Mouse (Mus musculus): ENCODE data around the gene Prkd2. TPM values are rescaled to one million over a fixed set of nuclear protein-coding genes. Genes with fewer than 3 reads are reported as not detected.

The Prkd2 gene
- total RNA-seq (2023) = 204 TPM

DNA sequence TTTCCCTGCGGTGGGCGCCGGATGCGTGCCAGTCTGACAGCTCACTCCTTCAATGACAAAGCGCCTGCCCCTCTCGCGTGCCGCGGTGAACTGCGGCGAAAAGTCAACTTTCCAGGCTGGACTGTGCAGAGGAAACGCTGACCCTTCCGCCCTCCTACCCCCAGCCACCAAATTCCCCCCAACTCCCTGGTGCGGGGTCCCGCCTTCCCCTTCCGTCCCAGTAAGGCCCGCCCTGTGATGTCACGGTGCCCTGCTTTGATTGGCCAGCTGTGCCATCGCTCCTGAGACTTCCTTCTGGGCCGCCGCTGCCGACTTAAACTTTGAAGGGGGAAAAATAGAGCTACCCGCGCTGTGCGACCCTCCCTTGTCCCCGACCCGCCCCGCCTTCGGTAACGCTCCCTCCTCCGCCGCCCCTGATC is at the start of gene Prkd2:
Gene Prkd2 (plus strand): TSS at position 258 of the 419 bp plus-strand sequence.

GRCm38 (mm10) chr7:16815351-16815941 is 27.3 kb upstream of the Prkd2 start, which contains the start of gene Strn4:
TSS of gene Strn4 (plus strand) at chr7:16815889.

DNA sequence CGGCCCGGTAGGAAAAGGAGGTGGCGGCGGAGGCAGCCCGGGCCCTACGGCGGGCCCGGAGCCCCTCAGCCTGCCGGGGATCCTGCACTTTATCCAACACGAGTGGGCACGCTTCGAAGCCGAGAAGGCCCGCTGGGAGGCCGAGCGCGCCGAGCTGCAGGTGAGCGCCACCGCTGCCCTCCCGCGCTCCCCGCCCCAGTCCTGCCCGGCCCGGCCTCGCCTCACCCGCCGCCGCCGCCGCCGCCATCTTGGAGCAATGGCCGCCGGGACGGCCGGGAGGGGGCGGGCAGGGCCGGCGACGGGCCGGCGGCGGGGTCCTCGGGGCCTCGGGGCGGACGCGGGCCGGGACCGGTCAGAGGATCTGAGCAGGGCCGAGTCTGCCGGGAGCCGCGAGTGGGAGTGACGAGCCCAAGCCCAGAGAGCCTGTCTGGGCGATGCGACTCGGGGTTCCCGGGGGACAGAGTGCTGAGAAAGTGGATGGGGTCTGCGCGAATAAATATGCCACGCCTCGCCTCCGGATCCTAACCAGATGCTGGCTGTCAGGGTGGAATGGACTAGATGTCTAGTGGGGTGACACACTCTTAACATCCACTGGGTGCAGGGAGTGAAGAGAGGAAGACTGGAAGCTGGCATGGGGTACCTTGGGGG is 26.1 kb upstream of the Prkd2 start, which contains the start of gene Fkrp:
Gene Fkrp (minus strand): TSS at position 258 of the 648 bp plus-strand sequence.

GRCm38 (mm10) chr7:16875310-16875325 is 32.4 kb downstream of the Prkd2 start, which contains the start of gene Dact3:
TSS of gene Dact3 (plus strand) at chr7:16875317.

DNA sequence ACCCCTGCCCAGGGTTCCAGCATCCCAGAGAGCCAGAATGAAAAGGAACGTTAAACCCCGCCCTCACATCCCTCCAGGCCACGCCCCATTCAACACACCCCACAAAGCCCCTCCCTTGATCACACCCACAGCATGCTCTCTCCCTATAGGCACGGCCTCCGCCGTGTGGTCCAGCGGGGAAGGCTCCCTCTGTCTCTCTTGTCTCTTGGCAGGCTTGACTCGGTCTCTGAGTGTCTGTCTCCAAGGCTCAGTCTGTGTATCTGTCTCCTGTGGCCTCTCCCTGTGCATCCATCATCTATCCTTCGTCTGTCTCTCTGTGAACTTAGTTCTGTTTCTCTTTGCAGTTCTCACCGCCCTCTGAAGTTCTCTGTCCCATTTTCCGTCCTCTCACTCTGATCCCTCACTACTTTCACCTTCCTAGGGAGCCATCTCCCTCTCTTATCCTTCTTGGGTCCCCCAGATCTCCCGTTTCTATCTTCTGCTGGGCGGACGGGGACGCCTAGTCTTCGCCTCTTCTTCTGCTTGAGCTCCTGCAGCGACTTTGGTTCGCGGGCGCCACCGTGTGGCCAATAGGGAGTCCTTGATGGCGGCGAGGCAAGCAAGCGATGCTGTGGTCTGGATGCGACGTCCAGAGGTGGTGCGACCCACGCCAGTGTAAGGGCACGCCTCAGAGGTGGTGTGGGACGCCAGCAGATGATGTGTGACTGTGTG is 49.1 kb downstream of the Prkd2 start, which contains the start of gene Gng8:
Gene Gng8 (plus strand): TSS at position 146 of the 711 bp plus-strand sequence.

GRCm38 (mm10) chr7:16906281-16906680 is 63.6 kb downstream of the Prkd2 start, which contains the start of gene Ptgir:
TSS of gene Ptgir (plus strand) at chr7:16906490.

Other genes with a start within 250 kb of the Prkd2 start
- 21.1 TPM for gene Arhgap35, start 227.9 kb upstream of the Prkd2 start, total RNA-seq (2023)
- gene Ceacam15, start 167.2 kb upstream of the Prkd2 start, total RNA-seq (2023) = not detected
- gene Ceacam9, start 121.0 kb upstream of the Prkd2 start, total RNA-seq (2023) = not detected
- gene Ap2s1, start 104.5 kb upstream of the Prkd2 start, total RNA-seq (2023) = 52.9 TPM
- 121 TPM for gene Slc1a5, start 61.6 kb upstream of the Prkd2 start, total RNA-seq (2023)
- 94.1 TPM for gene Strn4, start 27.0 kb upstream of the Prkd2 start, total RNA-seq (2023)
- 19.2 TPM for gene Fkrp, start 26.2 kb upstream of the Prkd2 start, total RNA-seq (2023)
- gene Dact3, start 32.4 kb downstream of the Prkd2 start, total RNA-seq (2023) = not detected
- not detected for gene Gng8, start 48.9 kb downstream of the Prkd2 start, total RNA-seq (2023)
- gene Ptgir, start 63.6 kb downstream of the Prkd2 start, total RNA-seq (2023) = 1.9 TPM
- gene Calm3, start 81.2 kb downstream of the Prkd2 start, total RNA-seq (2023) = 98.0 TPM
- gene Pnmal2, start 101.8 kb downstream of the Prkd2 start, total RNA-seq (2023) = not detected
- gene Pnmal1, start 116.8 kb downstream of the Prkd2 start, total RNA-seq (2023) = not detected
- 3.0 TPM for gene Gm42372, start 140.2 kb downstream of the Prkd2 start, total RNA-seq (2023)
- gene Ccdc8, start 149.8 kb downstream of the Prkd2 start, total RNA-seq (2023) = 0.15 TPM
- 91.5 TPM for gene Ppp5c, start 185.0 kb downstream of the Prkd2 start, total RNA-seq (2023)
- 4.0 TPM for gene Hif3a, start 219.5 kb downstream of the Prkd2 start, total RNA-seq (2023)
- gene Psg16, start 231.1 kb downstream of the Prkd2 start, total RNA-seq (2023) = 0.21 TPM

Measured in CD4-positive naive resting alpha-beta T cell, adult 76 days (primary cell).